Mouse (Mus musculus) hindbrain, embryonic 13.5 days (tissue): ENCODE data around the gene Cryba4. TPM values are rescaled to one million over a fixed set of nuclear protein-coding genes. Genes with fewer than 3 reads are reported as not detected.

Source experiments
- ATAC-seq: fragments of 200-750 bp; cut with Nextera tagmentation; 2 replicates; pipeline ENCODE4 v1.8.0; 2017; ENCODE audit warnings: moderate TSS enrichment; ENCODE audit not compliant: low FRiP score
- H3K27ac ChIP-seq: fragments of 300-500 bp; sonication (generic); 2 replicates; pipeline ENCODE4 v1.5.1; 2015; ENCODE audit warnings: inconsistent platforms, mild to moderate bottlenecking, moderate library complexity
- H3K27me3 ChIP-seq: fragments of 300-500 bp; sonication (generic); 2 replicates; pipeline ENCODE4 v1.6.1; 2015; ENCODE audit warnings: mild to moderate bottlenecking, inconsistent platforms
- H3K36me3 ChIP-seq: fragments of 300-500 bp; sonication (generic); 2 replicates; pipeline ENCODE4 v1.6.1; 2015; ENCODE audit warnings: mild to moderate bottlenecking, inconsistent platforms
- H3K4me1 ChIP-seq: fragments of 300-500 bp; sonication (generic); replicated peaks from 2 replicates; pipeline ENCODE4 v1.6.1; 2015; ENCODE audit warnings: inconsistent platforms
- H3K4me2 ChIP-seq: fragments of 300-500 bp; sonication (generic); 2 replicates; pipeline ENCODE4 v1.6.1; 2015; ENCODE audit warnings: inconsistent platforms, mild to moderate bottlenecking, moderate library complexity
- H3K4me3 ChIP-seq: fragments of 300-500 bp; sonication (generic); 2 replicates; pipeline ENCODE4 v1.5.1; 2015; ENCODE audit warnings: mild to moderate bottlenecking, inconsistent platforms
- H3K9ac ChIP-seq: fragments of 300-500 bp; sonication (generic); 2 replicates; pipeline ENCODE4 v1.6.1; 2015; ENCODE audit warnings: mild to moderate bottlenecking, inconsistent platforms
- H3K9me3 ChIP-seq: fragments of 300-500 bp; sonication (generic); 2 replicates; pipeline ENCODE4 v1.6.1; 2016; ENCODE audit warnings: inconsistent platforms
- WGBS: fragments of 180-500 bp; shearing (Covaris S2); methylation state at CpG from one replicate; pipeline ENCODE4 v1.1.7; 2015; 5-methylcytosine and 5-hydroxymethylcytosine counted together
- polyA plus RNA-seq: library from polyadenylated mRNA; unstranded; fragments of >200 nt; fragmentation: Nextera tagmentation; extraction: Ambion mirVana; gene quantifications from 2 replicates; pipeline ENCODE4 v1.2.1, GENCODE M21; 2015

The Cryba4 gene
- polyA plus RNA-seq, 1 experiment from 2014 or later: 3.3 TPM

GRCm38 (mm10) chr5:112240761-112241160 lies 11.6 kb downstream of the Cryba4 start:
- Histone ChIP-seq H3K4me1 (peaks cover 48% of the 10 kb centered on the region), H3K4me2 (no peak overlapping the region)
- WGBS: 1% methylated on average over 10 of the region's 10 CpGs

GRCm38 (mm10) chr5:112238781-112239482 lies 13.4 kb downstream of the Cryba4 start:
- H3K4me3 ChIP-seq: no peak overlapping the region
- H3K4me1 ChIP-seq: peaks cover 50% of the 10 kb centered on the region
- 32% methylated on average over 3 of the region's 3 CpGs for WGBS
- H3K27ac ChIP-seq: peak overlapping the region; percentile 94
- H3K36me3 ChIP-seq: no peaks in the 10 kb centered on the region
- peak; percentile 12; the same call in 1 of the 2 replicates for ATAC-seq
- no peaks in the 10 kb centered on the region for H3K27me3 ChIP-seq
- no peaks in the 10 kb centered on the region for H3K9me3 ChIP-seq
- no peak overlapping the region for H3K4me2 ChIP-seq
- H3K9ac ChIP-seq: peak overlapping the region; percentile 51; the same call in 1 of the 2 replicates

More at GRCm38 (mm10) chr5:112240761-112241160, 11.6 kb downstream of the Cryba4 start:
- Histone ChIP-seq H3K36me3 (no peaks in the 10 kb centered on the region), H3K27ac (no peak overlapping the region), H3K9me3 (no peaks in the 10 kb centered on the region), H3K27me3 (0 out of 2 replicates have a peak, but pooled peaks cover 4% of the 10 kb centered on the region), H3K4me3 (no peak overlapping the region), H3K9ac (no peak overlapping the region)
- ATAC-seq: peak; percentile 12

GRCm38 (mm10) chr5:112237866-112238570 lies 14.3 kb downstream of the Cryba4 start:
- H3K4me2 ChIP-seq: peak overlapping the region; percentile 44
- no peaks in the 10 kb centered on the region for H3K36me3 ChIP-seq
- H3K9me3 ChIP-seq: no peaks in the 10 kb centered on the region
- peaks cover 50% of the 10 kb centered on the region for H3K4me1 ChIP-seq
- H3K4me3 ChIP-seq: no peak overlapping the region
- no peaks in the 10 kb centered on the region for H3K27me3 ChIP-seq
- 40% methylated on average over 9 of the region's 9 CpGs for WGBS
- H3K9ac ChIP-seq: peak overlapping the region; percentile 67
- no peak for ATAC-seq
- peak overlapping the region; percentile 94 for H3K27ac ChIP-seq

GRCm38 (mm10) chr5:112237439-112237838 lies 14.9 kb downstream of the Cryba4 start:
- Histone ChIP-seq H3K9me3 (no peaks in the 10 kb centered on the region), H3K27ac (peak overlapping the region; percentile 94), H3K4me2 (peak overlapping the region; percentile 44), H3K27me3 (no peaks in the 10 kb centered on the region), H3K4me3 (peak overlapping the region; percentile 13), H3K9ac (peak overlapping the region; percentile 67), H3K36me3 (no peaks in the 10 kb centered on the region), H3K4me1 (peaks cover 49% of the 10 kb centered on the region)
- peak; percentile 64 for ATAC-seq
- WGBS: 2% methylated on average over 16 of the region's 16 CpGs

GRCm38 (mm10) chr5:112236631-112237030 lies 15.7 kb downstream of the Cryba4 start:
- H3K36me3 ChIP-seq: no peaks in the 10 kb centered on the region
- no peak overlapping the region for H3K4me3 ChIP-seq
- H3K9me3 ChIP-seq: no peaks in the 10 kb centered on the region
- H3K4me1 ChIP-seq: peaks cover 41% of the 10 kb centered on the region
- H3K27me3 ChIP-seq: no peaks in the 10 kb centered on the region
- WGBS: 57% methylated on average over 2 of the region's 2 CpGs
- no peak for ATAC-seq
- peak overlapping the region; percentile 67; the same call in 1 of the 2 replicates for H3K9ac ChIP-seq
- H3K27ac ChIP-seq: peak overlapping the region; percentile 94
- peak overlapping the region; percentile 44 for H3K4me2 ChIP-seq

- no peak overlapping the region for H3K4me2 ChIP-seq
- H3K9me3 ChIP-seq: no peaks in the 10 kb centered on the region
- H3K4me1 ChIP-seq: peaks cover 41% of the 10 kb centered on the region
- H3K27me3 ChIP-seq: no peaks in the 10 kb centered on the region
- no peak overlapping the region for H3K4me3 ChIP-seq
- ATAC-seq: no peak
- H3K27ac ChIP-seq: 0 out of 2 replicates have a peak overlapping the region, but pooled peaks have one; percentile 94
- no peaks in the 10 kb centered on the region for H3K36me3 ChIP-seq
- 42% methylated on average over 5 of the region's 5 CpGs for WGBS
- peak overlapping the region; percentile 49; the same call in 1 of the 2 replicates for H3K9ac ChIP-seq
These were observed 16.5 kb downstream of the Cryba4 start for GRCm38 (mm10) chr5:112235806-112236205.

GRCm38 (mm10) chr5:112228240-112229076 lies 23.9 kb downstream of the Cryba4 start:
- H3K4me3 ChIP-seq: peak overlapping the region; percentile 70
- under 1% methylated on average over 57 of the region's 57 CpGs for WGBS

GRCm38 (mm10) chr5:112227898-112228239 lies 24.4 kb downstream of the Cryba4 start:
- H3K9me3 ChIP-seq: no peaks in the 10 kb centered on the region
- ATAC-seq: no peak
- H3K4me3 ChIP-seq: peak overlapping the region; percentile 70
- H3K36me3 ChIP-seq: peaks cover 19% of the 10 kb centered on the region
- peak overlapping the region; percentile 95 for H3K4me2 ChIP-seq
- H3K27me3 ChIP-seq: no peaks in the 10 kb centered on the region
- H3K27ac ChIP-seq: peak overlapping the region; percentile 100
- WGBS: 1% methylated on average over 13 of the region's 13 CpGs
- peak overlapping the region; percentile 91 for H3K9ac ChIP-seq
- H3K4me1 ChIP-seq: peaks cover 49% of the 10 kb centered on the region

More at GRCm38 (mm10) chr5:112228240-112229076, 23.9 kb downstream of the Cryba4 start:
- no peaks in the 10 kb centered on the region for H3K9me3 ChIP-seq
- no peaks in the 10 kb centered on the region for H3K27me3 ChIP-seq
- ATAC-seq: peak; percentile 86
- H3K27ac ChIP-seq: peak overlapping the region; percentile 100
- H3K4me1 ChIP-seq: peaks cover 44% of the 10 kb centered on the region
- peak overlapping the region; percentile 95 for H3K4me2 ChIP-seq
- H3K36me3 ChIP-seq: peaks cover 13% of the 10 kb centered on the region
- H3K9ac ChIP-seq: peak overlapping the region; percentile 91

- H3K27ac ChIP-seq: peak overlapping the region; percentile 100
- peak overlapping the region; percentile 70 for H3K4me3 ChIP-seq
- under 1% methylated on average over 30 of the region's 30 CpGs for WGBS
- no peaks in the 10 kb centered on the region for H3K27me3 ChIP-seq
- peak; percentile 52 for ATAC-seq
- peaks cover 24% of the 10 kb centered on the region for H3K36me3 ChIP-seq
- H3K4me1 ChIP-seq: peaks cover 55% of the 10 kb centered on the region
- peak overlapping the region; percentile 95 for H3K4me2 ChIP-seq
- H3K9me3 ChIP-seq: no peaks in the 10 kb centered on the region
- peak overlapping the region; percentile 91 for H3K9ac ChIP-seq
These were observed 25.0 kb downstream of the Cryba4 start for GRCm38 (mm10) chr5:112227354-112227753.

GRCm38 (mm10) chr5:112225591-112225990 lies 26.7 kb downstream of the Cryba4 start:
- ATAC-seq: no peak
- H3K27ac ChIP-seq: peak overlapping the region; percentile 100

GRCm38 (mm10) chr5:112220203-112220602 lies 32.1 kb downstream of the Cryba4 start:
- H3K4me2 ChIP-seq: no peak overlapping the region
- H3K27ac ChIP-seq: peak overlapping the region; percentile 91; the same call in 1 of the 2 replicates
- peaks cover 64% of the 10 kb centered on the region for H3K36me3 ChIP-seq
- peak overlapping the region; percentile 46; the same call in 1 of the 2 replicates for H3K9ac ChIP-seq
- no peaks in the 10 kb centered on the region for H3K9me3 ChIP-seq
- no peak for ATAC-seq
- no peaks in the 10 kb centered on the region for H3K27me3 ChIP-seq
- H3K4me3 ChIP-seq: no peak overlapping the region
- 76% methylated on average over 8 of the region's 8 CpGs for WGBS
- peaks cover 99% of the 10 kb centered on the region for H3K4me1 ChIP-seq

More at GRCm38 (mm10) chr5:112225591-112225990, 26.7 kb downstream of the Cryba4 start:
- WGBS: 29% methylated on average over 6 of the region's 6 CpGs
- Histone ChIP-seq H3K4me1 (peaks cover 71% of the 10 kb centered on the region), H3K4me2 (peak overlapping the region; percentile 95), H3K9ac (peak overlapping the region; percentile 91), H3K9me3 (no peaks in the 10 kb centered on the region), H3K36me3 (peaks cover 41% of the 10 kb centered on the region), H3K4me3 (peak overlapping the region; percentile 70), H3K27me3 (no peaks in the 10 kb centered on the region)
